Mouse (Mus musculus): ENCODE measurements around the gene Tent4a. TPM values are rescaled to one million over a fixed set of nuclear protein-coding genes. Genes with fewer than 3 reads are reported as not detected.

Tent4a gene
- total and polyA plus RNA-seq, 3 experiments, result 3.6 to 8.8 (median 5.7) TPM

DNA sequence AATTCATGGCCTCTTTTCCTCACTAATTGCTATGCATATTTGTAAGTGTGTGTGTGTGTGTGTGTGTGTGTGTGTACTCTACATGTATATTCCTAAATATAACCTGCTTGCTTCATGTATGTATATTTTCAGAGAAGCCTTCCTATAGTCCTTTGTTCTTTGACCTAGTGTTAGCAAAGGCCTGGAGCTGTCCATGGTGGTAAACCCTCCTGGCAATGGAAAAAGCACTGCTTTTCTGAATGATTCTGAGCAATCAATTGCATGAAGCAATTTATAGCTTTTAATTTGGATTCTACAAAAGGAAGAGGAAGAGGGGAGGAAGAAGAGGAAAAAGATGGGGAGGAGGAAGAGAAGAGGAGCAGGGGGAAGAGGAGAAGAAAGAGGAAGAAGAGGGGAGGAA lies 22.3 kb upstream of the Tent4a start:
- no peaks in the 10 kb centered on the region for H3K79me2 ChIP-seq (replicated peaks; ENCODE audit: control insufficient read depth, extremely low read depth, insufficient read depth, poor library complexity, severe bottlenecking)
- H3K36me3 ChIP-seq (replicated peaks in 1 of 2; ENCODE audit: control insufficient read depth in 1 of 2, insufficient read depth in 1 of 2, low read length in 1 of 2), result no peaks in the 10 kb centered on the region
- no peaks in the 10 kb centered on the region for H3K9me3 ChIP-seq (replicated peaks; ENCODE audit: low read length)
- H3K4me2 ChIP-seq (ENCODE audit: insufficient read depth, low read depth, poor library complexity, severe bottlenecking), result no peak overlapping the region
- peaks cover 3% of the 10 kb centered on the region for H3K27me3 ChIP-seq (replicated peaks)
- H3K4me3 ChIP-seq (replicated peaks in 1 of 3; ENCODE audit: low read depth in 2 of 3, low read length in 2 of 3, poor library complexity in 1 of 3), result no peak overlapping the region
- no peaks in the 10 kb centered on the region; a peak in 1 of 4 replicates for H3K4me1 ChIP-seq (ENCODE audit: control insufficient read depth in 1 of 2, insufficient read depth in 2 of 2)
- in situ Hi-C loops (cut with MboI; ENCODE audit: low pct_ligation_motif_present, low pct_unique_long_range_greater_than_20kb, low sequenced_read_pairs) (no loop called here), dilution Hi-C loops (cut with MboI; ENCODE audit: extremely low pct_ligation_motif_present, extremely low pct_unique_long_range_greater_than_20kb, low sequenced_read_pairs) (no loop called here)
- H3K9ac ChIP-seq (ENCODE audit: insufficient read depth, low read depth), result no peak overlapping the region
- DNase-seq (ENCODE audit: extremely low read depth), result no peak
- H3K27ac ChIP-seq (ENCODE audit: insufficient read depth, low read depth), result no peak overlapping the region
- no peak for TF ChIP-seq TBP (conservative IDR thresholded peaks at IDR 0.05; ENCODE audit: low read depth, low read length)
- TF ChIP-seq GABPA (IDR thresholded peaks at IDR 0.05; ENCODE audit: insufficient replicate concordance, low read depth, low read length), result no peak
- TF ChIP-seq MEF2A (IDR thresholded peaks at IDR 0.05; ENCODE audit: borderline replicate concordance, low read depth, low read length), result no peak
- TF ChIP-seq MXI1 (IDR thresholded peaks at IDR 0.05; ENCODE audit: low read depth, low read length), result no peak
- TF ChIP-seq JUN (IDR thresholded peaks at IDR 0.05; ENCODE audit: insufficient read depth, low read depth, low read length), result no peak
- TF ChIP-seq EP300 (IDR thresholded peaks at IDR 0.05; ENCODE audit: low read length), result no peak
- no peak for TF ChIP-seq CTCF (conservative IDR thresholded peaks at IDR 0.05 in 1 of 2, IDR thresholded peaks at IDR 0.05 in 1 of 2; ENCODE audit: low read depth in 2 of 2, low read length in 2 of 2)
- no peak for TF ChIP-seq POLR2AphosphoS2 (IDR thresholded peaks at IDR 0.05; ENCODE audit: low read depth, low read length)
- no peak for TF ChIP-seq ZNF384 (IDR thresholded peaks at IDR 0.05; ENCODE audit: low read depth, low read length)
- TF ChIP-seq NRF1 (IDR thresholded peaks at IDR 0.05; ENCODE audit: low read depth, low read length), result no peak

DNA sequence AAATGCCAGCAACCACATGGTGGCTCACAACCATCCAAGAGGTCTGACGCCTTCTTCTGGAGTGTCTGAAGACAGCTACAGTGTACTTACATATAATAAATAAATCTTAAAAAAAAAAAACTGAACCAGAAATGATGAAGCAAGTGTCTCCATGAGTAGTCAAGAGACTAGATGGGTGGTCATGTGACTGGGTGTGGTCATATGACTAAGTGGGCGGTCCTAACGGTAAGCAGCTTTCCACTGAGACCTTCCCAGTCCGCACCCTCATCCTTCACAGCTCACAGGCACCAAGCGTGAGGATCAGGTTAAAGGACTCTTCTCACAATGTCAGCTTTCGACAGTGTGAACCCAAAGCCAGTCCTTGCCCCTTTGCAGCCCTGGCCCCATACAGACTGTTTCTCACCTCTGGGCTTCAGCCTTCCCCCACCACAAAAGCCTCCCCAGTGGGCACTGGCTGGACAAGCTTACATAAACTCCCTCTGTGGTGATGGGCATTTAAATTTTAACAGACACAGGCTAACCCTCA lies 21.6 kb upstream of the Tent4a start:
- peaks cover 3% of the 10 kb centered on the region for H3K27me3 ChIP-seq (replicated peaks)
- H3K4me3 ChIP-seq (replicated peaks in 1 of 3; ENCODE audit: low read depth in 2 of 3, low read length in 2 of 3, poor library complexity in 1 of 3), result no peak overlapping the region
- TF ChIP-seq ETS1 (conservative IDR thresholded peaks at IDR 0.05; ENCODE audit: low read depth, low read length) (no peak), USF2 (conservative IDR thresholded peaks at IDR 0.05; ENCODE audit: low read depth, low read length) (peak; percentile 65; the same call in 1 of the 2 replicates), ZNF384 (IDR thresholded peaks at IDR 0.05; ENCODE audit: low read depth, low read length) (no peak), SMC3 (IDR thresholded peaks at IDR 0.05; ENCODE audit: low read depth, low read length) (no peak), USF1 (IDR thresholded peaks at IDR 0.05; ENCODE audit: low read depth, low read length) (peak; percentile 56), NRF1 (IDR thresholded peaks at IDR 0.05; ENCODE audit: low read depth, low read length) (no peak), BHLHE40 (IDR thresholded peaks at IDR 0.05; ENCODE audit: low read depth, low read length) (no peak)
- no peaks in the 10 kb centered on the region for H3K36me3 ChIP-seq (replicated peaks in 1 of 2; ENCODE audit: control insufficient read depth in 1 of 2, insufficient read depth in 1 of 2, low read length in 1 of 2)
- H3K9me3 ChIP-seq (replicated peaks; ENCODE audit: low read length), result no peaks in the 10 kb centered on the region
- no peaks in the 10 kb centered on the region for H3K79me2 ChIP-seq (replicated peaks; ENCODE audit: control insufficient read depth, extremely low read depth, insufficient read depth, poor library complexity, severe bottlenecking)
- no peak overlapping the region for H3K9ac ChIP-seq (ENCODE audit: insufficient read depth, low read depth)
- dilution Hi-C loops (cut with MboI; ENCODE audit: extremely low pct_ligation_motif_present, extremely low pct_unique_long_range_greater_than_20kb, low sequenced_read_pairs) (no loop called here), in situ Hi-C loops (cut with MboI; ENCODE audit: low pct_ligation_motif_present, low pct_unique_long_range_greater_than_20kb, low sequenced_read_pairs) (no loop called here)
- H3K4me2 ChIP-seq (ENCODE audit: insufficient read depth, low read depth, poor library complexity, severe bottlenecking), result no peak overlapping the region
- DNase-seq (ENCODE audit: extremely low read depth), result no peak
- no peak overlapping the region for H3K27ac ChIP-seq (ENCODE audit: insufficient read depth, low read depth)
- H3K4me1 ChIP-seq (ENCODE audit: control insufficient read depth in 1 of 2, insufficient read depth in 2 of 2), result no peaks in the 10 kb centered on the region; a peak in 1 of 4 replicates

All from CH12.LX (cell line).